Mouse (Mus musculus) thymus, postnatal 25 days (tissue): Measurements from ENCODE around the gene AW011738.

Experiments used
- DNase-seq: peaks from one replicate; pipeline ENCODE4 v3.0.0; 2022

Gene AW011738

DNA sequence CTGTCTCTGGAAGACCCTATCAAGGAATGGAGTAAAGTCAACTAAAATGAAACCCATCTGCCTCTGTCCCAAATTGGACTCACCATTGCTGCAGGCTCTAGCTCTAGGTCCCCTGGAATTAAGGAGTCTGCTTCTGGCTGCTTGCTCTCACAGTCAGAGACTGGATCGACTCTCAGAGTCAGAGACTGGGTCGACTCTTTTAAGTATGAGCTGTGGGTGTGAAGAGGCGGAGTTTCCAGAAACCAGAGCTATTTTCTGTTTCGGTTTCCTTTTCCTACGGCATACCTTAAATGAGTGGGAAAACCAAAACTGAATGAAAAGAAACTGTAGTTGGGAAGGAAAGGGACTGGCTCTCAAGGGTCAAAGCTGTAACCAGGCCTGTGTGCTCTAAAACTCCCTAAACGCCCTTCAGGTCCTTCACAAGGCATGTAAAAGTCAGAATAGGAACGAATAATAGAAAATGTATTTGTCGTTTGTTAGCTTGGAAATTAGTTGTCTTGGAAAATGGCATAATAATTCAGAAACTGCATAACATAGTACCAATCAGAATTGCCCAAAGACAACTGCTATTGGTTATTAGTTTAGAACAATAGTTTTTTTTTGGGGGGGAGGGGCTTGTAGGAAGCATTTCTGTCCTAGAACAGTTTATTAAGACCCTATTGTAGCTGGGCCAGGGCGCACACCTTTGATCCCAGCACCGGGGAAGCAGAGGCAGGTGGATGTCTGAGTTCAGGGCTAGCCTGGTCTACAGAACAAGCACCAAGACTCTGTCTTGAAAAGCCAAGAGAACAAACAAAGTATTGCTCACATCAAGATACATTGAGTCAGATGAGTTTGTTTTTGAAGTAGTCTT is 2.3 kb upstream of the AW011738 start, which contains the start of gene Isg15:
Gene Isg15 (minus strand): TSS at position 196 of the 853 bp plus-strand sequence.
- peak; percentile 33 for DNase-seq

GRCm38 (mm10) chr4:156202462-156202893 is 626 bp upstream of the AW011738 start:
- peak; percentile 4 for DNase-seq

- DNase-seq, result peak; percentile 35
These were observed 468 bp downstream of the AW011738 start for GRCm38 (mm10) chr4:156203413-156204131.

- no peak for DNase-seq
These were observed 5.8 kb downstream of the AW011738 start for GRCm38 (mm10) chr4:156208872-156209271.

GRCm38 (mm10) chr4:156209963-156210635 is 7.0 kb downstream of the AW011738 start:
- DNase-seq, result no peak

- DNase-seq, result no peak
These were observed 10.0 kb downstream of the AW011738 start for GRCm38 (mm10) chr4:156213134-156213533.

GRCm38 (mm10) chr4:156215649-156216048 is 12.5 kb downstream of the AW011738 start, which contains the start of gene Perm1:
Gene Perm1 (plus strand): TSS chr4:156215868.
- DNase-seq, result no peak

DNA sequence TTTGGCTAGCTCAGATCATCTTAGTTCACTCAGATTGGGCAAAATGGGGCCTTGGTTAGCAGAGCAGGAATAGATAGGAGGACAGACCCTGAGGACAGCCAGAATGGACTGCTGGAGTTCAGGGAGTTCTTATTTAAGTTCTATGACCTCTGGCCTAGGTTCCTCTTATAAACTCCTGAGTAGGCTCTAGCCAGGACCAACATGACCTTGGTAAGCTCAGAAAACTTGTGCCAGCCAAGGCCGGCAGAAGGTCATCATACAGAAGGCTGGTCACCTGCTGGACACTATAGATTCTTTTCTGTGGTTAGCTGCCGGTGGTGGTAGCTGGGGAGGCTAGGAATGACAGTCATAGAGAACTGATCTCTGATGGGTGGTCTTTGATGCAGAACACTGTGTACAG is 13.1 kb downstream of the AW011738 start:
- no peak for DNase-seq

DNA sequence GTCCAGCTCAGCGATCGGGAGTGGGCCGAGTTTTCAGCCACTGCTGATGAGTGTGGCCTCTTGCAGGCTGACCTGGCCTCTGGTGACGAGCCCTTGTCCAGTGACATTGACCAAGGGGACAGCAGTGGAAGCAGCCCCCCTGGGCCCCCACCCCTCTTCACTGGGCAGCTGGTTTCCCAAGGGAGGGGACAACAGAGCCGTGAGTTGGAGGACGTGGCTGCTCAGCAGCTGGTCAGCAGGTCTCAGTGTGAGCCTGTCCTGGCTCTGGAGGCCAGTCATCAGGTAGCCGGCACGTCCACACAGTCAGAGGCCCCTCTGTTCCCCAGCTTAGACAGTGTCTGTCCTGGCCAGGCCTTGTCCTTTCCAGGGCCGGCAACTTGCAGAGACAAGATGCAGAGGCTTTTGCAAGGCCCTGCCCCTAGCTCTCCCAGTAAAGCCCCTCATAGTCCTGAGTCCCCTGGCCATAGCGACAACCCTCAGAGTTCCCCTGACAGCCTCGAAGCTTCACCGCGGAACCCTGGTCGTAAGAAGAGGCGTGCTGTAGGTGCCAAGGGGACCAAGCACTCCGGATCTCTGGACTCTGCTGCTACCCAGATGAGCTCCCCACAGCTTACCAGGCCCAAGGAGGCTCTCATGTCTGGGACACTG is 14.0 kb downstream of the AW011738 start:
- no peak for DNase-seq

DNA sequence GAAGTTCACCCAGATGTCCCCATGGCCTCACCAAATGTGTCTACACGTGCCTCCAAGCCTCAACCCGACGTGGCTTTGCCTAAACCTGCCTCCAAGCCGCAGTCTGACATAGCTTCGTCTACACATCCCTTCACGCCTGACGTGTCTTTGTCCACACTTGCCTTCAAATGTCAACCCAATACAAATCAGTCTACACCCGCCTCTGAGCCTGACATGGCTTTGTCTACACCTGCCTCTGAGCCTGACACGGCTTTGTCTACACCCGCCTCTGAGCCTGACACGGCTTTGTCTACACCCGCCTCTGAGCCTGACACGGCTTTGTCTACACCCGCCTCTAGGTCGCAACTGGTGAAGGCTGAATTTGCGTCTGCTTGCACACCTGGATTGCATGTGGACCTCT is 14.7 kb downstream of the AW011738 start:
- no peak for DNase-seq

- DNase-seq, result no peak
These were observed 16.8 kb downstream of the AW011738 start for GRCm38 (mm10) chr4:156219936-156220335.

- DNase-seq, result no peak
These were observed 21.2 kb downstream of the AW011738 start for GRCm38 (mm10) chr4:156224276-156224675.

DNA sequence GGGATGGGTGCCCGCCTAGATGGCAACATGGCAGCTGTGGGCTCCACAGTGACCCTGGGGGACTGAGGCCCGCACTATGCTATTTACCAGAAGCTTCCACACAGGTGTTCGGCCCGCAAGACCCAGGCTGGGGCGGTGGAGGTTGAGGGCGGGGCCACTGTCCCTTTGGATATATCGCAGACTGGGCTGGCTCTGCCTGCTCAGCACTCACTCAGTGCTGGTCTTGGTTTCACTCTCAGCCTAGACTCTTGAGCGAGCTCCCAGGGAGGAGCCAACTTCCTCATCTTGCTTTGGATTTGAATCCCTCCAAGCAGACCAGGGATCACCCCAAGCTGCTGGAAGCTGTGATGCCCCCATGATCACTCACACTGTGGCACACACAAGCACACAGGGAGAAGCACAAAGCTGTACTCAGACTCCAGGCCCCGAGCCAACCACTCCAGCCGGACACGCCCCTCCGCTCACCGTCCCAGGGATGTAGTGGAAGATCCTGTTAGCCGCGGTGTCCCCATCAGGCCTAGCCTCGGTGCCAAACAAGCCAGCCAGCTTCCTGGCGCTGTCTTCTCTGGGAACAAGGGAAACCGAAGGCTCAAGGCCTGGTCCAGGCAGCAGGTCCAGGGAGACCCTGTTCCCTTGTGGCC is 24.8 kb downstream of the AW011738 start:
- DNase-seq, result no peak

- no peak for DNase-seq
These were observed 25.4 kb downstream of the AW011738 start for GRCm38 (mm10) chr4:156228393-156229024.

DNA sequence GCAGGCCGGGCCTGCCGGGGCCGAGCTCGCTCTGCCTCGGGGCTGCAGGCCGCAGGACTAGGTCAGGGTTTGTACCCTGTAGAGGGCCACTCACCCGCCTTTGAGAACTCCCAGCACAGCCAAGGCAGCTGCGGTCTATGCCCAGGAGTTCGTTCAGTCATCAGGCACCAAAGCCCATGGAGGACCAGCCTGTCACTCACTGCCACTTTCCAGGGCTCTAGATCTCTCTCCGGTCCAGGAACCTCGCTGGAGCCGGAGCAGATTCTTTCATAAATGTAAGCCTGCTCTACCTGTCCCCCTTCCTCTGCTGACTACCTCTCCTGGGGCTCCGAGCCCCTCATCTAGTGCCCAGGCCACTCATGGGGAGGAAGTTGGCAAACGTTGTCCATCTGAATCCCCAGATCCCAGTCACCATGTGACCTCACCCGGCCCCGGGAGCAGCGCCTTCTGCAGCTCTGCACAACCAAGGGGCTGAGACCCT is 31.0 kb downstream of the AW011738 start:
- peak; percentile 24 for DNase-seq

DNA sequence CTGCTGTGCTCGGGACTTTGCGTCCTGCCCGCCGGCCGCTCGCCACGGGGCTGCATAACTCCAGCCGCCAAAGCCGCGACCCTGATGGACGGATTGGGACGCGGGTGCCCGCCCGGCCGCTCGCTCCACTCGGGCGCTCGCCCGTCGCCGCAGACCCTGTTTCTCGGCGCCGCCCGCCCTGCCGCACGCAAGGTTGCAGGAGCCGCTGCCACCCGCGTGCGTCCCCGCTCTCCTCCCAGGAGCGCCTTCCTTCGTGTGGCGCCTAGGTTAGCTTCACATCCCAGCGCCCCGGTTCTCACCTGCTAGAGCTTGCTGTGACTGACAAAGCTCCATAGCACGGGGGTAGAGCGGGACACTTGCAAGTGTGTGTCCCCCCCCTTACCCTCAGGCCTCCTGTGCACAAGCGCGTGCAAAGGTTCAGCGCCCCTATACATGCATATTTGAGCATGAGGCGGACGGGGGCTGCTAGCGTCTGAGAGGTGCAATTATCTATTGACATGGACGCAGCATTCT is 31.7 kb downstream of the AW011738 start, which contains the start of gene Plekhn1:
Gene Plekhn1 (minus strand): TSS at position 157 of the 513 bp plus-strand sequence.
- peak; percentile 78 for DNase-seq

DNA sequence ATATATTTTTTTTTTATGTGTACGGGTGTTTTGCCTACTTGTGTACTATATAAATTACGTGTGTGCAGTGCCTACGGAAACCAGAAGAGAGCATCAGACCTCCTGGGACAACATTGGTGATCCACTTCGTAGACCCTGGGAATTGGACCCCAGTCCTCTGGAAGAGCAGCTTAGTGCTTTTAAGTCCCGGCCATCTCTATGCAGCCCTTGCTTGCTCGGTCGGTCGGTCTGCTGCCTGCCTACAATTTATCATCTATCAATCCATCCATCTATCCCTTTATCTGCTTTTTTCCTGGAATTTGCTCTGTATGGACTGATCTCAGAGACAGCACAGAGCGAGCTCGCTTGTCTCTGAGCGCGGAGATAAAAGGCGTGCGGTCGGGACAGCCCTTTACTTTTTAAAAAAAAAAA is 32.3 kb downstream of the AW011738 start:
- peak; percentile 25 for DNase-seq

DNA sequence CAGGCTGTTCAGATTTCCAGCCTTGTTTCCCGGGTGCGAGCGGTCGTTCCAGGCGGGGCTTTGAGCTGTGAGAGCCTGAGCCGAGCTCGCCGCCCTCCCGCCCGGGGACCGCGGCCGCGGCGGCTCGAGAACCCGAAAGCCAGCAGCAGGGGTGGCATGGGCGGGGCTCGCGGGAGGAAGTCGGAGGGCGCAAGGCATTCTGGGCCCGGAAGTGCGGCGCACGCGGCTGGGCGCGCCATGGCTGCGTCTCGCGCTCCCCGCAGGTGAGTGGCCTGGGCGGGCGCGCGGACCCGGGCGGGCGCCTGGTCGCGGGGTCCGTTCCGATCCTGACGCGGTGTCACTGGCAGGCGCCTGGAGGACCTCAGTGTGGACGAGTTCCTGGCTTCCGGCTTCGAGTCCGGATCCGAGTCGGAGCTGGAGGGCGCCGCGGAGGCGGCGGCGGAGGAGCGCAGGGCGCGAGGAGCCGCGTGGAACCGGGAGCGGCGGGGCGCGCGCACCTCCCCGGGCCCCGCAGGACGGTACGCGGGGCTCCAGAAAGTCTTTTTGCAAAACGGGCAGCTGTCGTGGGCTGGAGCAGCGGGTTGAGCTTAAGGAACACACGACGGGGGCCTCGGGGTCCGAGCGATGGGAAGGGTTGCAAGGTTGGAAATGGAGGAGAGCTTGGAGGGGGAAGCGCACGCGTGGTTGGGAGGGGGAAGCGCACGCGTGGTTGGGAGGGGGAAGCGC is 32.9 kb downstream of the AW011738 start, which contains the start of gene Noc2l:
Gene Noc2l (plus strand): TSS at position 203 of the 726 bp plus-strand sequence.
- peak; percentile 92 for DNase-seq

DNA sequence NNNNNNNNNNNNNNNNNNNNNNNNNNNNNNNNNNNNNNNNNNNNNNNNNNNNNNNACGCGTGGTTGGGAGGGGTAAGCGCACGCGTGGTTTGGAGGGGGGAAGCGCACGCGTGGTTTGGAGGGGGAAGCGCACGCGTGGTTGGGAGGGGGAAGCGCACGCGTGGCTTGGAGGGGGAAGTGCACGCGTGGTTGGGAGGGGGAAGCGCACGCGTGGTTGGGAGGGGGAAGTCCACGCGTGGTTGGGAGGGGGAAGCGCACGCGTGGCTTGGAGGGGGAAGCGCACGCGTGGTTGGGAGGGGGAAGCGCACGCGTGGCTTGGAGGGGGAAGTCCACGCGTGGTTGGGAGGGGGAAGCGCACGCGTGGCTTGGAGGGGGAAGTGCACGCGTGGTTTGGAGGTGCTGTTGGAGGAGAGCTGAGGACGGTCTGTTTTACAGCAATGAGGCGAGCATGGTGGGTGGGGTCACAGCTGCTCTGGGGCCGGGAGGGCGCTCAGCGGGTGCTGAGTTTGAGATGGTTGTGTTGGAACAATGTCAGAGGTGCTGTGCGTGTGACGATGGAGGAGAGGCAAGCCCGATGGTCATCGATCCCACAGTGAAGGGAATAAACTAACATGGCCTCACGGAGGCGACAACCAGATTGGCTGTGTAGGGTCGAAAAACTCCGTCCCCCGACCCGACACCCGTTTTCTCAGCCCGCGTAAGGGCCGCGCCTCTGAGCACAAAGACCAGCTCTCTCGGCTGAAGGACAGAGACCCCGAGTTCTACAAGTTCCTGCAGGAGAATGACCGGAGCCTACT is 33.7 kb downstream of the AW011738 start:
- DNase-seq, result no peak
